Mouse (Mus musculus): ENCODE data around the gene 4930535I16Rik.
"Not testable (repeated sequence)": the region's sequence is repeated elsewhere in the genome, so short reads cannot be mapped to it uniquely, and the experiment has no call there.

The 4930535I16Rik gene

DNA sequence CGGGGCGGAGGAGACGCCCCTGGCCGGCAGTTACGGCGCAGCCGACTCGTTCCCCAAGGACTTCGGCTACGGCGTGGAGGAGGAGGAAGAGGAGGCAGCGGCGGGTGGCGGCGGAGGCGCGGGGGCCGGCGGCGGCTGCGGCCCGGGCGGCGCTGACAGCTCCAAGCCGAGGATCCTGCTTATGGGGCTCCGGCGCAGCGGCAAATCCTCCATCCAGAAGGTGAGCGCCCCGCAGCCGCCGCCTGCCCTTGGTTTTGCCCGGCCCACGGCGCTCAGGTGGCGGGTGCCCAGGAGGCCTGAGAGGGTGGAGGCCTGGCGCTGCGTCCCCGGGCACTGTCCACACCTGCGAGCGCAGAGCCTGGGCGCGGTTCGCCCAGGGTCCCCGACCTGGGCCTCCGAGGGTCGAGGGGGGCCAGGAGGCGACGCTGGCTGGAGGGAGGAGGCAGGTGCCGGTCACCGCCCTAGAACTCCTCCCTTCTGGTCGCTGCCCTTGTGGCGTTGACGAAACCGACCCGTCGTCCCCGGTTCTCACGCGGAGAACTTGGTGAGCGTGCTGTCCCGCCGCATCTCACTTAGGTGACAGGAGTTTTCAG lies at the start of gene 4930535I16Rik:
Gene 4930535I16Rik, minus strand, starts transcription at position 475 of the 593 bp plus-strand sequence.
- peak; percentile 55 for DNase-seq (ENCODE audit: extremely low read depth, insufficient read length, low spot score)

GRCm38 (mm10) chr4:123962721-123963120 lies 44.9 kb upstream of the 4930535I16Rik start:
- no peak for DNase-seq (ENCODE audit: extremely low read depth, insufficient read length, low spot score)

DNA sequence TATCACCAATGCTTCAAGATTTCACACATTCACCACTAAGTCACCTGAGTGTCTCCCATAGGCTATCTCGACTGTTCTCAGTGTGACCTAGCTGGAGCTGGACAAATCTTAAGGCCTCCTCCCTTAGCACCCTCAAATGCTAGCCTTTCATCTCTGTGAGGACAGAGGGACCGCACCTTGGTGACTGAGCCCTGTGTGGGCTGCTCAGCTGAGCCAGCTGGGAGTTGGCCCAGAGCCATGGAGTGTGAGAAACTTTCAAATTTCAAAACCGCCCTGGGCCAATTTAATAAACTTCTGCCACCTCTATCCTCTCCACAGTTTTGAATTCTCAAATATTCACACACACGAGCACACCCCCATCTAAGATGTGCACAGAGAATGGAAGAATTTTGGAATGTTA lies 43.1 kb upstream of the 4930535I16Rik start:
- DNase-seq (ENCODE audit: extremely low read depth, insufficient read length, low spot score) = no peak

- DNase-seq (ENCODE audit: extremely low read depth, insufficient read length, low spot score) = no peak
Observed at GRCm38 (mm10) chr4:123957891-123958290, 40.1 kb upstream of the 4930535I16Rik start.

- DNase-seq (ENCODE audit: extremely low read depth, insufficient read length, low spot score) = no peak
Observed at GRCm38 (mm10) chr4:123957492-123957808, 39.6 kb upstream of the 4930535I16Rik start.

DNA sequence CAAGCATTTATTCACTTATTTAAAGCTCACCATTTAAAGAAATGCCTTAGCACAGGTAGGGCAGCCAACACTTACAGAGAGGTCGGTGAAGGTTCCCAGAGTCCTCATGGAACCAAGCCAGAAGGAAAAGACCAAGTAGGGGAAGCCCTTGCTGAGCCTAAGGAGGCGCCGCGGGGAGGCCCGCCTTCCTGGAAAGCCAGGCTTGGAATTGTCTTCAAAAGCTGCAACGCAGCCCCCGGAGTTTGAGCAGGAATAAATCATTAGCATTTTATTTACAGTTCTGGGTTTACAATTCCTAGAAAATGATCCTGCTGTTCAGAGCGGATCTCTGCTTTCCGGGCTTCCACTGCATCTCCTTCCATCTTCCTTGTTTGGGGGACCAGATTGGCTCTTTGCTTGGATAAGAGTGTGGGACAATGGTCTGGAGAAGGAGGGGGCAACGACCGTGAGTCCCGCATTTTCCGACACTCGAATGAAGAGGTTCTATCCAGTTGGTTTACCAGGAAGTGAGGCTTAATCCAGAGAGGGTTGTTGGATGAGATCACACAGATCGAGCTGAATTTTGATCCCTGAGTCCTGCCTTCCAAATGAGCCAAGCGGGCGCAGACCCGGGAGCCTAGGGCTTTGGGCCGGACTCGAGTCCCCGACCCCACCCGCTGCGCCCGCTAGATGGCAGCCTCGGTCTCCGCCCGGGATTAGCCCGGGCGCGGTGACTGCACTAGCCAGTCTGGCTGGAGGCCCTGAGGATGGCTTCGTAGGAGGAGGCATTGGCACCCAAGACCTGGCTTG lies 39.1 kb upstream of the 4930535I16Rik start:
- peak; percentile 65 for DNase-seq (ENCODE audit: extremely low read depth, insufficient read length, low spot score)

GRCm38 (mm10) chr4:123952059-123952458 lies 34.2 kb upstream of the 4930535I16Rik start:
- no peak for DNase-seq (ENCODE audit: extremely low read depth, insufficient read length, low spot score)

DNA sequence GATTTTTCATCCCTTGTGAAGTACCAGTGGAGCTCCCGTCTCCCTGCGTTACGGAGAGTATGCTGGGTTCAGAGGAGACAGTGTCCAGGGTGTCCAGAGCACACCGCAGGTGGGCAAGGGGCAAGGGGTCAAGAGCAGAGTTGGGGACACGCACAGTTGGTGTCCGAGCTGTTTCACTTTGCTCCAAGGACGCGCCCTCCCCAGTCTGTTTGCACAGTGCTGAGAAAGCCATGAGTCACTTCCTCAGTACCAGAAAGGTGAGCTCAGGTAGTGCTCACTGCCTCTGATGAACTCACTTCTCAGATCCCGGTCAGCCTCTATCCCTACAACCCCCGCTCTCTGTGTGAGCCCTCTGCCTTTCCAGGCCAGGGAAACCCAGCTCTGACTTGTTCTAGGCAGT lies 31.8 kb upstream of the 4930535I16Rik start:
- DNase-seq (ENCODE audit: extremely low read depth, insufficient read length, low spot score) = no peak

DNA sequence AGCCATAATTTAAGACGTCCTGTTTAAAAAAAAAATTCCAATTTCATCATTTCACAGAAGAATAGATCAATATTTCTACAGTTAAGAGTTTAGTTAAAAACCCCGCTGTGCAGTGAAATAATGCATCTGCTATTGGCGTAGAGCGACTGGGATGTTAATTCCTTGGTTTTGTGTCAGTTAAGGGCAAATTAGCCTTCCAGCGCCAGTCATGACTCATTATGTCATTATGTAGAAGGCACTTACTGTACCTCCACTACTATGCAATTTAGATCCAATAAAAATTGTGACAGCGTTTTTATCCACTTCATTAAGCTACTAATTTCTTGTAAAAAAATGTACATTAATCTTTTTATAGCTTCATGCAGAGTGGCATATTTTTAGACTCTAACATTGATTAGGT lies 31.1 kb upstream of the 4930535I16Rik start:
- DNase-seq (ENCODE audit: extremely low read depth, insufficient read length, low spot score) = no peak

DNA sequence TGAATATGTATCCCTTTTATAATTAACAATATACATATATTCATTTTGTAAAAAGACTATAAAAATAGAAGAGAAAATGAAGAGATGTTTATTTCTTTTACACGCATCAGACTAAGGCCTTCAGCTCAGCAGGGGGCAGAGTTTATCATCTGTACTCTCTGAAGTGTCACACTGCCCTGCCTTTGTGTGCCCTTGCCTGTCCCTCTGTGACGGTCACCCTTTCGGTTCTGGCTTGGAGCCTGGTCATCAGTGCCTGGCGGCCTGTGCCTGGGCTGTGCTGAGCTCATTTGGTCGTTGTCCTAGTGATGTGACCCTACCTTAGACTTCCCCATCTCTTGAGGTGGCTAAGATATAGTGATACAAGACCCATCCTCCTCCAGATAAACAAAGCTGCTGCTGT lies 29.3 kb upstream of the 4930535I16Rik start:
- no peak for DNase-seq (ENCODE audit: extremely low read depth, insufficient read length, low spot score)

DNA sequence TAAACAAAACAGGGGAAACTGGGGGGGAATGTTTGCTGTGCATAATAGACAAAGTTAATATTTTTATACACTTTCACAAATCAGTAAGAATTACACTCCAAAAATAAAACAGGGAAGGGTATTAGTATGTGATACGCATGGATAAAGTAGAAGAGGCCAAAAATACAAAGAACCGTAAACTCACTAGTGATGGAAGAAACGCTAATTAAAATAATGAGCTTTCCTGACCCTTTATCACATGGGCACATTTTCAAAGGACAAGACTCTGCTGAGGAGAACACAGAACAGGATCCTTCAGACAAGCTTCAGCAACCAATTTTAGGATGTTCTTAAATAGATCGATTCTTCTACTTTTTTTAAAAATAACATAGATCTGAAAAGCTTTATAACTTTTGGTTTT lies 28.9 kb upstream of the 4930535I16Rik start:
- no peak for DNase-seq (ENCODE audit: extremely low read depth, insufficient read length, low spot score)

- not testable (repeated sequence) for DNase-seq (ENCODE audit: extremely low read depth, insufficient read length, low spot score)
Observed at GRCm38 (mm10) chr4:123940878-123941277, 23.1 kb upstream of the 4930535I16Rik start.

- DNase-seq (ENCODE audit: extremely low read depth, insufficient read length, low spot score) = peak; percentile 13
Observed at GRCm38 (mm10) chr4:123939838-123940237, 22.0 kb upstream of the 4930535I16Rik start.

DNA sequence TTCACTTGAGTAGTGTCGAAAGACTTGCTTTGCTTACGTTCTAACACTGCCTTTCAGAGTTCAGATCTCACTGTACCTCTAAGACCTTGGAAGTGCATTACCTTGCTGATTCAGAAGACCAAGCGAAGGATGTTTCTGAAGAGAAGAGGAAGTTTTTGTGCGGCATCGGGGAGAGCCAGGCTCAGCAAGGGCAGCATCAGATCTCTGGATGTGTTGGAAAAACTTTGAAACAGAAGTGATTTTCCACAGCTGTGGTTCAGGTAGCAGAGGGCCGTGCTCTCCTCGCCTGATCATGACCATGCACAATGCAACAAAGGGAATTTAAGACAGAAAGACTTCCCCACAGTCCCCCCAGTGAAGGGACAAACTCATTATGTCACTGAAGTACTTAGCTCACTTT lies 18.2 kb upstream of the 4930535I16Rik start:
- DNase-seq (ENCODE audit: extremely low read depth, insufficient read length, low spot score) = no peak

DNA sequence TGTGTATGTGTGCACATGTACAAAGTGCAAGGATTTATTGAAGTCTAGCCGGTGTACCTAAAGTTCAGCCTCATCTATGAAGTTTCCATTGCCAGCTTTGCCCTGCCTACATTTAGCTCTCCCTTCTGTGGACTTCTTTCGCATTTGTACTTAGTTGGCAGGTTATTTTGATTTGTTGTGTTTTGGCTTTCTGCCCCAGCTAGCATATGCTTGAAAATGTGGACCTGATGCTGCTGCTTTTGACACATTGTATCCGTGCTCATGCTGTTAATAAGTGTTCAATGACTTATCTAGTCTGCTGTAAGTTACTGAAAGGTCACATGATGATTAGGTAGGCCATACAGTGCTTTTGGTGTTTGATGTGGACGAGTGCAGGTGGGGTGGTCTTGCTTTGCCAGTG lies 16.5 kb upstream of the 4930535I16Rik start:
- DNase-seq (ENCODE audit: extremely low read depth, insufficient read length, low spot score) = no peak

GRCm38 (mm10) chr4:123929994-123930393 lies 12.2 kb upstream of the 4930535I16Rik start:
- DNase-seq (ENCODE audit: extremely low read depth, insufficient read length, low spot score) = no peak

DNA sequence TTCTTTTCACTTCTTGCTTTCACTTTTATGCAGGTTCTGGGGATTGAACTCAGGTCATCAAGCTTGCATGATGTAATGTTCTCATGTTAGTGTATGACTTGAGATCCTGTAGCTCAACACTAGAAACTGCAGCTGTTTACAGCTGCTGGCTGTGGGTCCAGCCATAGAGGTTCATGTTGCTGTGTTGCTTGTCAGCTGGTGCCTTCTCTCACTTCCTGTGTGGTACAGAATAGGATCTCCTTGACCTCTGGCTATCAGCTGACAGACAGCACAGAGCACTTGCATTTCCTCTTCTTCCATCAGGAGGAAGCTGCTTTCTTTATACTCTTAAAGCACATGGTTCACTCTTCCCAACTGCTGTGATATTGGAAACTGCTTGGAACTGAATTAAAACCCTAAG lies 10.1 kb upstream of the 4930535I16Rik start:
- no peak for DNase-seq (ENCODE audit: extremely low read depth, insufficient read length, low spot score)

- no peak for DNase-seq (ENCODE audit: extremely low read depth, insufficient read length, low spot score)
Observed at GRCm38 (mm10) chr4:123921055-123921565, 3.3 kb upstream of the 4930535I16Rik start.

DNA sequence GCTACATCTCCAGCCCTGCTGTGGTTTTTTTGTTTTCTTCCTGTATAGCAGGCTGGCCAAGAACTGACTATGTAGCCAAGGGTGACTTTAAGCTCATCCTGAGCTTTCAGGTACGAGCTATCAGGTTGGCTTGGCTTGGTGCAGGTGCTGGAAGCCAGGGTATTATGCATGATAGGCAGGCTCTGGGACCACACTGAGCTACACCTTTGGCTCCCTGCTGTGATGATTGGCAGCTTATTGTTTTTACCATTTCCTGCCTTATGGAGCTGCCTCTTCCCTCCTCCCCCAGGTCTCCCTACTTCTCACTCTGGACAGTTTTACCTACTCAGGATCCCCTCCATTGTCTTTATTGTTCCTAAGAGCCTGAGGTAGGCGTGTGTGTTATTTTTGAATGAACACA lies 1.0 kb upstream of the 4930535I16Rik start:
- DNase-seq (ENCODE audit: extremely low read depth, insufficient read length, low spot score) = no peak

- DNase-seq (ENCODE audit: extremely low read depth, insufficient read length, low spot score) = peak; percentile 95
Observed at GRCm38 (mm10) chr4:123916748-123917547, 874 bp downstream of the 4930535I16Rik start, which contains the start of gene Rragc. TSS of gene Rragc (plus strand) at chr4:123917446.

DNA sequence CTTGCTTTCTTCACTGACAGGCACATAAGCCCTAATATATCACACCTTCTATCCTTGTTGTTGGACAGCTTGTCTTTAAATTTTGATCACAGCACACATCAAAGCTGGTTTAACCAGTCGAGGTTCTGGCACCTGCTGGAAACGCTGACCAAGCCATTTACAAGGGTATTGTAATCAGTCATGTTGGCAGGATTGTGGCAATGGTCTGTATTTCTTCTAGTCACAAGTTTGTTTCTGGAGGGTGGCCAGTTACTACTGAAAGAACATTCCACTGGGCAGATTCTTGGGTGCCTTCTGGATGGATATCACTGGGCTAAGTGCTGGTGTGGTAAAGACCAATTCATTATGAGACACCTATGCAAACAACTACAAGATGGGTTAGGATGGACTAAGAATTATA lies 5.4 kb downstream of the 4930535I16Rik start:
- DNase-seq (ENCODE audit: extremely low read depth, insufficient read length, low spot score) = no peak
